Mouse (Mus musculus) thymus, postnatal 4 days (tissue): Measurements from ENCODE around the gene Cyp11a1.
A peak's percentile ranks its signal among the peaks of the same experiment; 100 is the strongest.

Experiments used
- DNase-seq: peaks from one replicate; pipeline ENCODE4 v3.0.0; 2021

Gene Cyp11a1

GRCm38 (mm10) chr9:58009588-58009987, 3.4 kb downstream of the Cyp11a1 start:
- DNase-seq, result no peak

DNA sequence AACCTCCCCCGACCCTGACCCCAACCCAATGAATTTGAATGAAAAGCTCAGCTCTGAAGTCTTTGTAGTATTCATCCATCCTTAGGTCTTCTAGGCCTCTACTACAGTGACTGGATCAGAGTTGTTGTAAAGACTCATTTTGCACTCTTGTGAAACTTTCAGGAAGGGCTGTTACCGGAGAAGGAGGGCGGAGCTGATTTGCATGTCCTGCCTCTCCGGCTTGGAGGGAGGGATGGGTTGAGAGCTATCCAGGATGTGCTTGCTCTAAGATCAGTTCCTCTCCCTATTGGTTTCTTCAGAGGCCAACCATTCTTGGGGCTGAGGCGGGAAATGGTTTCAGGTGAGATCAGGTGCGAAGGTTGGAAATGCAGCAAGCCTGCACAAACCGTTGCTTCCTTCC, 4.8 kb downstream of the Cyp11a1 start:
- DNase-seq, result no peak

DNA sequence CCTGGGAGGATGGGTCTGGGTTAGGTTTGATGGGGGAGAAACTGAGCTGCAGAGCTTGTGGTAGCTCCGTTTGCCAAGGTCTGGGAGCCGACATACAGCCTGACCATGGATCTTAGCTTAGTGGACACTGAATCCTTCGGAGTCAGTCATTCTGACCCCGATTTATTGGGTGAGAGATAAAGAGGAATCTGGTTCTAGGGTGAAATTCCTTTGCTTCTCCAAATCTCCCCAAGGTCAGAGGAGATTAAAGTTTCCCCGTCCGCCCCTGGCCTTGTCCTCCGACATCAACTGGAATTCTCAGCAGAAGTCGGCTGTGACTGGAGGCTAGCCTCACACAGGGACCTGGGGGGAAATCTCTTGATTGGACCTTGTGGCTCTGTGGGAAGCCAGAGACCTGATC, 5.3 kb downstream of the Cyp11a1 start:
- DNase-seq, result no peak

DNA sequence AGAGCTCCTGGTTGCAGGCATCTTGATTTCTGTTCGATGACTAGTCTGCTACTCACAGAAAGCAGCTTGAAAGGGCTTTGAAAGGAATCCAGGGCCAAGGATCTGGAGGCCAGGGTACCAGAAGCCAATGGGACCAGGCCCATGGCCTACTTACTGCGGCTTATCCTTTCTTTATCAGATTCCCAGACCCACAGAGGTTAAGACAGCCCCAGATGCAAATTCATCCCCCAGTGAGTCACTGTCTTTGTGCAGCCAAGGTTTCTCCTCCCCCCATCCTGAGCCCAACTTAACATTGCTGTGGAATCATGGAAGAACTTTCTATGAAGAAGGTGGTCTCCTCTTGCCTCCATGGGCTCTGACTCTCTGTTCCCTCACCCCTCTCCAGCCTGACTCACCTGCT, 6.3 kb downstream of the Cyp11a1 start:
- DNase-seq, result no peak

- no peak for DNase-seq
Measured at GRCm38 (mm10) chr9:58012935-58013334, 6.7 kb downstream of the Cyp11a1 start.

- DNase-seq, result no peak
Measured at GRCm38 (mm10) chr9:58014393-58015160, 8.4 kb downstream of the Cyp11a1 start.

DNA sequence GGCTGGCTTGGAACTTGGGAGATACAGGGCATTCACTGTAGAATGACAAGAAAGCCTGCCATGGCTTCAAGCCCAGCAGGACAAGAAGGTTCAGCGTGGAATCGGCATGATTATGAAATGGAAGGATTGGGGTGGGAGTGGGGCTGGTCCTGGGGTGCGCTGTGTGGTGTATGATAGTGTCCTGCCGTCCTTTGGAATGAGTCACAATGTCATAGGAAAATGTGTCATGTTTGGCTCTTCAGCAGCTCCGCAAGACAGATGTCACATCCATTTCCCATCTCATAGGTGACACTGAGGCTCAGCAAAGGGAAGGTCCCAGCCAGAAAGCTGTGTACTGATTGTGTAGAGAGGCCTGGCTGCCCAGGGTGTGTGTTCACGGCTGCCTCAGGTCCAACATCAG, 9.6 kb downstream of the Cyp11a1 start:
- no peak for DNase-seq

- DNase-seq, result no peak
Measured at GRCm38 (mm10) chr9:58016962-58017361, 10.8 kb downstream of the Cyp11a1 start.

GRCm38 (mm10) chr9:58018385-58018784, 12.2 kb downstream of the Cyp11a1 start:
- no peak for DNase-seq

DNA sequence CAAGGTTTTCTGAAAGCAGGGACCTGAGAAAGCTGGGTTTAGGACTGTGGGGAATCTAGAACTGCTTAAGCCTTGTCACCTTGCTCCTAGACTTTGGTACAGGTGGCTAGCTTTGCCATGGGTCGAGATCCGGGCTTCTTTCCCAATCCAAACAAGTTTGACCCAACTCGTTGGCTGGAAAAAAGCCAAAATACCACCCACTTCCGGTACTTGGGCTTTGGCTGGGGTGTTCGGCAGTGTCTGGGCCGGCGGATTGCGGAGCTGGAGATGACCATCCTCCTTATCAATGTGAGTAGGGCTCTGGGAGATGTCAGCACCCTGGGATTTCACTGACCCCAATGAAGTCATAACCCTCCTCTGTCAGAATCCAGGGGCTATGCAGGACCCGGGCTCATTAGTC, 19.8 kb downstream of the Cyp11a1 start:
- DNase-seq, result no peak

GRCm38 (mm10) chr9:58027426-58028180, 21.4 kb downstream of the Cyp11a1 start:
- no peak for DNase-seq

DNA sequence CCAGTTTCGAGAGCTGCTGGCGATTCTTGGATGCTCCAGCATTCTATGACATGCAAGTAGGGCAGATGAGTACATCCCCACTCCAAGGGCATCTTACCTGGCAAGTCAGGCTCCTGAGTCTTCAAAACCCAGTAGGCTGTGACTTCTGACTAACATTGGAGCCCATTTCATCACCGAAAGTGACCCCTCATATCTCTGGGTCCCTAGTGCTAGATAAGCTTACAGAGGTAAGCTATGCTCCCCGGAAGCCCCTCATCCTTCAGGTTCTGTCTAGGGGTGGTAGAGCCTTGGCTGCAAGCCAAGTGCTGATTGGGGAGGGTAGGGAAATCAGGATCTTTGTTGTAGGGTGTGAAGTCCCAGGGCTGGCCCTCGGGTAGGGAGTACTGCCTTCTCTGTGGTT, 22.6 kb downstream of the Cyp11a1 start:
- no peak for DNase-seq

DNA sequence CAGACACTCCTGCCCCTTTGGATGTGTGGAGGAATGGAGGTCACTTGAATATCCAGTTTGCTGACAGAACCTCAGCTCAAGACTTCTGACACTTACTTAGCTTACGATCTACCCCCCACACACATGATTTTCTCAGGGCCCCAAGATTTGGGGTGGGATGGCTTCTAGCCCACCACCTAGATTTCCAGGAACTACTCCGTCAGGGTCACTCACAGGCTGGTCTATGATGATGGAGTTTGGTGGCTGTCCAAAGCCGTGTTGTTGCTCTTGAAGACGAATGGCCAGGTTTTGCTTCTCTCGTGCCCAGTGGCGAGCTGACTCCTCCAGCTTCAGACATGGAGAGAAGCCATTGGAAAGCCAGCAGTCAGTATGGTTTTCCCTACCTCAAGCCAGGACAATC, 23.4 kb downstream of the Cyp11a1 start:
- no peak for DNase-seq

- no peak for DNase-seq
Measured at GRCm38 (mm10) chr9:58031895-58032294, 25.7 kb downstream of the Cyp11a1 start.

- DNase-seq, result no peak
Measured at GRCm38 (mm10) chr9:58035519-58035918, 29.3 kb downstream of the Cyp11a1 start.

DNA sequence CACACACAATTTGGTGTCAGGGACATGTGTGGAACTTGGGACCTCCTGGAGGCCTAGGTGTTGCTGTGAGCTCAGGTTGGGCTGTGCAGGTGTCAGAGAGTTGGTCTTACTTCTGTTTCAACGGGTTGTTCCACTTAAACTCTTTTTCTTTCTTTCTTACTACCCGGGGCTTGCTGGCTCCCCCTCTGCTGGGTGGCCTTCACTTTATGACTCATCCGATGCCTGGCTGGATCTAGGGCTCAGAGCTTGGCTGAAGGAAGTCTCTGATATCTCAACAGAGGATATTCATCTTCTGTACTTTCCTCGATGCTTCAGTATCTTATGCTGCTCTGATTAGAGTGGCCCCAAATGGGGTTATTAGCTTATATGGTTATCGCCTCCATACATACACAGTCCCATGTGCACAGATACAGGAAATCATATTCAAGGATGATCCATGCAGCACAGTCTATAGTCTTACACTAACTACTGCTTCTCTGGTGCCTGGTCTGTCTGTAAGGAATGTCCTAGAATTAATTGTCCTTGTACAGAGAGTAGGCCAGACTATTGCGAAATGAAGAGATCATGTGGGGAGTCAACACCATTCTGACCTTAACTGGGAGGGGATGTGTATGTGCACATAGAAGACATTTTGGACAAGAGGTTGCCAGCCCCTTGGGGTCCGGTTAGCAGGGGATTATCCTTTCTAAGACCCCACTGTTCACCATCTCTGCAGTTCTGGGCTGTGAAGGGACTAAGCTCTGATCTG, 29.9 kb downstream of the Cyp11a1 start:
- no peak for DNase-seq

DNA sequence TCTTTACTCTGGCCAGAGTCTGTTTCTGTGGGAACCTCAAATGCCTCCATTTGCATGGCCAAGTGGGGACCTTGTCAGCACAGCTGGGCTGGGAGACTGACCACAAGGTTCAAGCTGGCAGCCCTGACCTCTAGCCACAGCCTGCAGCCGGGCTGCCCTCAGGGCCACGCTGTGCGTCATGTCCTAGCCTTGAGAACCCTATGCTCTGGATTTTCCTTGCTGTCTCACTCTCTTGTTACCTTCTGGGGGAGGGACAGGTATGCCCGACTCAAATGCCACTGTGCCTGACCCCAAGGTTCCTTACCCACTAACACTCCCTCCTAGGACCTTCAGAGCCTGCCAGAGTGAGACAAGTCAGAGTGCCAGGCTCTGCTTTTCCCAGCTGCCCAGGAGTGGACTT, 30.8 kb downstream of the Cyp11a1 start:
- DNase-seq, result no peak

- peak; percentile 83 for DNase-seq
Measured at GRCm38 (mm10) chr9:58038500-58039168, 32.4 kb downstream of the Cyp11a1 start.

GRCm38 (mm10) chr9:58040977-58041376, 34.8 kb downstream of the Cyp11a1 start:
- no peak for DNase-seq

- no peak for DNase-seq
Measured at GRCm38 (mm10) chr9:58042391-58042790, 36.2 kb downstream of the Cyp11a1 start.

GRCm38 (mm10) chr9:58043496-58044017, 37.3 kb downstream of the Cyp11a1 start:
- DNase-seq, result no peak

DNA sequence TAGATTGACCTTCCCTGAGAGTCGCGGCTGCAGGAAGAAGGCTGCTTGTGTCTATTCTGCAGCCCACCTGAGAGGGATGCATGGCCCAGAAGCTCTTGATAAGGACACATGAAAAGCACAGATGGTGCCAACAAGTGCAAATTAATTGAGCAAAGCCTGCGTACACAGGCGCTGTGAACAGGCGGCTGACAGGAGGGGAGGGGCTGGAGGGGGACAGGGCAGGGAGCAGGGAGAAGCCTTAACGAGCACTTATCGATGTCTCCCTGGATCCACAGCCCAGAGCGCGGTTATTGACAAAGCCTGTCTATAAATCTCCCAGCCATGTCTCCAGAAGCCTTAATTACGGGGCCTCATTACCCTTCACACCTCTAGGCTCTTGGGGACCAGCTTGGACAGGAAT, 38.6 kb downstream of the Cyp11a1 start:
- DNase-seq, result no peak

GRCm38 (mm10) chr9:58045646-58046045, 39.4 kb downstream of the Cyp11a1 start:
- DNase-seq, result no peak
